Mouse (Mus musculus) granulocyte monocyte progenitor cell, adult 5-6 weeks (primary cell): ENCODE results near the gene Myo5a. TPM values are rescaled to one million over a fixed set of nuclear protein-coding genes. Genes with fewer than 3 reads are reported as not detected.

Experiments
- ATAC-seq: replicated peaks from 2 replicates; pipeline ENCODE4 v1.8.0; 2016; ENCODE audit warnings: mild to moderate bottlenecking, moderate TSS enrichment, inconsistent platforms; ENCODE audit not compliant: poor library complexity, severe bottlenecking
- total RNA-seq, 2 experiments: library from RNA; stranded (forward) in 1 of 2; stranded (reverse) in 1 of 2; fragments of 200-712, 200-1000 nt in 1 of 2; fragments of >200 nt in 1 of 2; fragmentation: Nextera tagmentation in 1 of 2; gene quantifications; 2 replicates each; pipeline ENCODE4 v1.2.3; 2014 to 2017

The Myo5a gene
- total RNA-seq, 2 experiments from 2014 or later: 90.2 to 134 TPM

DNA sequence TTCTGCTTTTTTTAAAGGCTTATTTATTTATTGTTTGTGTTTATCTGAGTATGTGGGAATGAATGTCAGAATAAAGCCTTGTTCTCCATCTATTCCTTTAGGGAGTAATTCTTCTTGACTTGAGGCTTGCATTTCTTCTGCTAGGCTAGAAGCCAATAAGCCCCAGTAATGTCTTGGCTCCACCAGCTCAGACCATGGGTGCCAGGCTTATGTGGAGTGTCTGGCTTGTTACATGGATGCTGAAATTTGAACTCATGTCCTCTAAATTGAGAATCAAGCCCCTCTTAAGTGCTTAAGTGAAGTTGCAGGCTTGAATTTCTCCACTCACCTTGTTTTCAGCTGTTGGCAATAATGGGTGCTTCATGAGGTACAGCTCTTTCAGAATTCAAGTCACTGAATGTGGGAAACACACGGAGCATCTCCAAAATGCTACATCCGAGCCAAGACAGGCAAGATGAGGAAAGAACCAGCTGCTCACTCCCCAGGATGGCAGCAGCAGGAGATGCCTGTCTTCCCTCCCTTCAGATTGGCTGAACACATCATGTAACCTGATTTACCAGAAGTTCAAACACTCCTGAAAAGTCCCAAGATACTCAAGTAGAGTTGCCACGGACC is 116.9 kb downstream of the Myo5a start:
- ATAC-seq: no peak

DNA sequence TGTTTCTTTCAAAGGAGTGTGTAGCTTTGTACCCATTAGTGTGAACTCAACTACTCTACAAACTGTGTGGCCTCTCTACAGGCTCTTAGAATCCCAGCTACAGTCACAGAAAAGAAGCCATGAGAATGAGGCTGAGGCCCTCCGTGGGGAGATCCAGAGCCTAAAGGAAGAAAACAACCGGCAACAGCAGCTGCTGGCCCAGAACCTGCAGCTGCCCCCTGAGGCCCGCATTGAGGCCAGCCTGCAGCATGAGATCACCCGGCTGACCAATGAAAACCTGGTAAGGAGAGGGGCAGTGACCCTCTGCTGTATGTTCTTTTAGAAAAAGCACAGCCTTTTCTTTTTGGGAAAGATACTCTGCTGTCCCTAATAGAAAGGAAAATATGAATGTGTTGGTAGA is 123.0 kb downstream of the Myo5a start:
- no peak for ATAC-seq

DNA sequence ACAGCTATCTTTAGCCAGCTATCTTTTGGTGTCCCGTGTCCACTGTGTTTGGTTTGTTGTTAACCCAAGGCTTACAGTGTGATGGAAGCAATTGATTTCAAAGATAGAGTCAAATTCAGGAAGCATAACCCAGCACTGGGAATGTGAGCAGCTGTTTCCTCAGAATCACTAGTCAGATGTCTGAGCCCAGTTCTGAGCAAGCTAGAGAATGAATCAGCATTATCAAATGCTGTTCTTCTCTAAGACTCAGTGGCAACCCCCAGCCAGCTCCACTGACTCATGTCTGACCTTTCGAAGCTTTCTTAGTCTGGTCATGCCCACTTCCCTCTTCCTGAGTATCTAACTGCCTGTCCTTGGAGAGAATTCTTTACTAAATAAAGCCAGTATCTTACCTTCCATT is 125.5 kb downstream of the Myo5a start:
- peak; percentile 94 for ATAC-seq

DNA sequence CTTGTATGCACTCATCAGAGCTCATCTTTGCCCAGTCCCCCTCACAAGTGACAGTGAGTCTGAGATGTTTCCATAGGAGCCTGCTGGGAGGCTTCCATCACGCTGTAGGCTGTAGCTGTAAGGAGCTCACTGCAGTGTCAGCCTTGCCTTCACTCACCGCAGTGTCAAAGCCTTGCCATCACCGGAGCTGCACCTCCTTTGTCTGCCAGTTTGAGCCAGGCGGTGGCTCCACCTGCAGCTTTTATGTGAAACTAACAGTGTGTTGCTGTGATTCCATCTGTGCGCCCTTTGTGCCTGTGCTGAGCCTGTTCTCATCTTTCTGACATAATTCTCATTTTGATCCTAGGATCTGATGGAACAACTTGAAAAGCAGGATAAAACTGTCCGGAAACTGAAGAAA is 126.5 kb downstream of the Myo5a start:
- no peak for ATAC-seq

DNA sequence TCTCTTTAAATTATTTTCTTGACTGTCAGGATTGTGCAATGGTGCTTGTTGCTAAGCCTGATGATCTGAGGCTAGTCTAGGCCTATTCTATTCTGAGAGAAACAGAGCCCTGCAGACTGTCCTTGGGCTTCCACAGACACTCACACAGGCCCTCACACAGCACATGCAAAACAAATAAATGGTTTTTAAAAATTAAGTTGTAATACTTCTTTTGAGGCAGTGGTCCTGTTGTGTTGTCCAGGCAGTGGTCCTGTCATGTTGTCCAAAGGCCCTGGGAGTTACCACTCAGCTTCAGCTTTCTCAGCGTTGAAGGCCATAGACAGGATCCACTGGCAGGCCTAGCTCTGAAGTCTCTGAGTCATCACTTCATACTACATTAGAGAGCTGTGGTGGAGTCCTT is 130.7 kb downstream of the Myo5a start:
- no peak for ATAC-seq

DNA sequence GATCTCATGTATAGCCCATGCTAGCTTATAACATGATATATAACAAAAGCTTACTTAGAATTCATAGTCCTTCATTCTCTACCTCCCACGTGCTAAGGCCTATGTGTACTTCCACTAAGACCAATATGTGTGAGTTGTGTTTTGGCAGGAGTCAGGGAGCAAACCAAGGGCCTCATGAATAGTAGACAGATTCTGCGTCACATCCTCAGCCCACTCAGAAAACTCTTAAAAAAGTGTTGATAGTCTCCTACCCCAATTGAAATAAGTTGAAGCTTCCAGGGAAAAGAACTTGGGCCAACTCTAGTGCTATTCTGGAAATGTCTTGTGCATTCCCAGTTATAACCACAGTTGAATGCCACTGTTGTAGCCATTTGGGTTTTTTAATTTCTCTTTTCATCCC is 131.2 kb downstream of the Myo5a start:
- ATAC-seq: no peak

DNA sequence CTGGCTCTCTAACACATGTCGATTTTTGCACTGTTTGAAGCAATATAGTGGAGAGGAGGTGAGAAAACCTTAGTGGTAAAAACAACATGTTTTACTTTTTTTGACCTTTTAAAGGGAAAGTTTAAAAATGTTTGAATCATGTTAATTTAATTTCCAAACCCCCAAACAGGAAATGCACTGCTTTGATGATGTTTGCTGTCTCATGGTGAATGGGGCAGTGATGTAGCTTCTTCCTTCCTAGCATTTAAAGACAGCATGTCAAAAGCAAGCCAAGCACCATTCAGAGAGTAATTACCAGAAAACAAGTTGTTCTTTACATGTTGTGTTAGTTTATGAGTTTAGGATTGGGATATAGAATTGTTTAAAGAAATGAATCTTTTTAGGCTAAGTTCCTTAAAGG is 138.4 kb downstream of the Myo5a start:
- no peak for ATAC-seq

DNA sequence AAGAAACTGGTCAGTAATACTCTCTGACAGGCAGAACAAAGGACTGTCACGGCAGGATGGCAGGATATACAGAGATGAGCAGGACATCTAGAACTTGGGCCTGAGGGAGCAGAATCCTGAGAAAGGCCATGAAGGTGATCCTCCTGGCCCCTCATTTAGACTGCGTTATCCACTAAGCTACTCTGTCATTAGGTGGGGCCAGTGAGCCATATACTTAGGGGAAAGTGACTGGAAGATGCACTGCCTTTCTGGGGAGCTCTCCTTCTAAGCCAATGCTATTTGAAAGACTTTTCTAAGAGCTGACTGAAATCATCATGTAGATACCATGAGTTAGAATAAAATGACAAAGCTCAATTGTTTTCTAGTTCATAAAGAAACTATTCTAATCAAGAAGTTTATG is 139.5 kb downstream of the Myo5a start:
- no peak for ATAC-seq

DNA sequence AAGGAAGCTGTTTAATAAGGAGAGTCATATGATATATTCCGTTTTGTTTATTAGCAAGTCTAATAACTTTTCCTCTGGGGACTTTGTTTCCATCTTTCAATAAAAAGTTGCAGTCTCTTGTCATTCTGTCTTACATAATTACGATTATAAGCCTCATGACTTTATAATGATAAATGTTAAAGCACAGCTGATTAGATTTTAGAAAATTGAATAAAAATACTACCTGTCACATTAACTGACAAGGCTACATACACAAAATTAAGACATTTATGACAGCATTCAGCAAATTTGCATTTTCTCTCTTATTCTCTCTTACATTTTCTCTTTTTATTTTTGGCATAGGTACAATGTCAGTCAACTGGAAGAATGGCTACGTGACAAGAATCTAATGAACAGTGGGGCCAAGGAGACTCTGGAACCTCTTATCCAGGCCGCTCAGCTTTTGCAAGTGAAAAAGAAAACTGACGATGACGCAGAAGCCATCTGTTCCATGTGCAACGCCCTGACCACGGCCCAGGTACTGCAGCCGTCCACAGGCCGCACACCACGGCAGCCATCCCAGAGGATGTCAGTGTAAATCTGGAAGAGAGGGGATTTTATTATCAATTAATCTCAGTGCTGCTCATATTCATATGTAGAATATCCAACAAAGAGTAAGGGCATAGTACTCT is 144.1 kb downstream of the Myo5a start:
- no peak for ATAC-seq

DNA sequence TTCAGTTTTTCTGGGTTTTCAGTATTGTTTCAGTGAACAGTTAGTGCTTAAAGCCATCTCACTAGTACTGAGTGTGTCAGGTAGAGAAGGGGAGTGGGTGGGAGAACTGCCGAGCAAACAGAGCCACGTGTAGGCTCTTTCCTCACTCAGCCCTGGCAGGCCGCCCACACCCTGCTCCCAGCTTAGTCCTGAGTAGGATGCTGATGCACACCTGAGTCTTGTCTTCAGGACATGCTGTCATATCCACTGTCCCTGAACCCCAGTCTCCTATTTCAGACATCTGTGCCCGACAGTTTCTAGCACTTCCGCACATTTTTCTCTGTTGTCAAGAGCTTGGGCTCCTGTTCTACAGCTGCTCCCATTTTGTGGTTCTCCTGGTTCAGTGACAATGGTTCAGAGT is 149.1 kb downstream of the Myo5a start:
- no peak for ATAC-seq

DNA sequence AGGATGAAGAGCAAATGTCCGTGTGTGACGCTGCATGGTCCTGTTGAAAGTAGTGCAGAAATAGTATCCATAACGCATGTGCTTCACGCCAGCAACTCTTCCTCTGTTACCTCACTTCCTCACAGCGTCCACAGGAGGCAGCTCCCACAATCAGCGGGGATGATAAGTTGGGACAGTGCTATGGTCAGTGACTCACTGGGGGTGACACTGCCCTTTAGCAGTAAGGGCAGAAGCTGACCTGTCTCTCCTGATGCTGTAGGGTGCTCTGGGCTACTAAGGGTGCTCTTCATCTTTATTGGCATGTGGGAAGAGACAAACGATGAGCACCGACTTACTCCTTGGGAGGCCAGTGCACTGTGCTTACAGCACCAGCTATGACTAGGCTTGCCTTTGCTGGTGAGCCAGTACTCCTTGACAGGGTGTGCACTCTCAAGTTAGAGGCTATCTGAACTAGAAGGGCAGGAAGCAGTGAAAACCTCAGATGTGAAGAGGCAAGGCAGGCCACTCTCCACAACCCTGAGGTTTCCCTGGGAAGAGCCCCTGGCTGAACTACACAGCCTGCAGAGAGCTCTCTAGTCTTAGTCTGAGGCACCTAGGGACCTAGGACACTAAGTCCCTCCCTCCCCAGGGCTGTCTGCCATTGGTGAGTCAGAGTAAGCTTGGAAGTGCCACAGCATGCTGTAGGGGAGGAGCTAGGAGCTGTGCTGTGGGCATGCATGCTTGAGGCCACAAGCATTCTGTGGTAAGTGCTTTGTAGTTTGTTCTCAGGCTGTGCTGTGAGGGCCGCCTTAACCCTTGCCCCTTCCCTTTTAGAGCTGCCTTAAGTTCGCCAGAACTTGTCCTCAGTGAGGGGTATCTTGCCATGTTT is 150.8 kb downstream of the Myo5a start:
- peak; percentile 45 for ATAC-seq

DNA sequence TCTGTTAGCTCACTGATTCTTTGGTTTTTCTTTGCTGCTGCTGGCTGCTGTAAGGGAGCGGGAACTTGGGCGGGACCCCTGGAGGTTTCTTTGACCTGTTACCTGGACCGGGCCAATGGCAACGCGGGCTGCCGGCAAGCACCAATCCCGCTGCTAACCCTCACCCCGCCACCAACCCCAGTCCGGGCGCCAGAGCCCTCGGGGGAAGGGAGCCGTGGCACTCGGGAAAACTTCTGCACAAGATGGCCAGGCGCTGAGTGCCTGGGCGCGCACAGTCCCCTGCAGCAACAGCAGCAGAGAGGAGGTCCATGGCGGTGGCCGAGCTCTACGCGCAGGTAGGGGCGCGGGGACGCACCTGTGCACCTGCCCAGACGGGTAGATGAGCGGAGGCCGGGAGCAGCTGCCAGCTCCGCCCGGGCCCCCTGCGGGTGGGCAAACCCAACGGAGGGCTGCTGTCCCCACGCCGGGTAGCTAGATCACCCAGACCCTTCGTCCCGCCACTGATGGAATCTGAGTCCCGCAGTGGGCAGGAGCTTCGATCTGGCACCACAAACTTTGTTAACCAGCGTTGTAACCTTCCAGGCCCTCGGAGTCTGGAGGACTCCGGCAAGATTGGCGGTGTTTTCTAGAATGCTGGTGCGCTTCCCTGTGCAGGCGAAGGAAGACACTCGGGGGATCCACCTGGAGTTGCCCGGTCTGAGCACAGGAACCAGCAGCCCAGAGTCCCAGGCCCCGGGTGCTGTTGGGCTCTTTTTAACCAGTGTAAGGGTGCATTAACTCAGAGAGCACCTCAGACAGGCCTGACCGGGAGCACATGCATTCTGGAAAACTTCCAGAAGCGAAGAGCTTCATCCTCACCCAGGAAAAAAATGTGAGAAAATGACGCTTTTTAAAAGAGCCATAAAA is 161.3 kb downstream of the Myo5a start, which contains the start of gene Myo5c:
Gene Myo5c, plus strand, starts transcription at position 180 of the 906 bp plus-strand sequence.
- peak; percentile 84 for ATAC-seq

DNA sequence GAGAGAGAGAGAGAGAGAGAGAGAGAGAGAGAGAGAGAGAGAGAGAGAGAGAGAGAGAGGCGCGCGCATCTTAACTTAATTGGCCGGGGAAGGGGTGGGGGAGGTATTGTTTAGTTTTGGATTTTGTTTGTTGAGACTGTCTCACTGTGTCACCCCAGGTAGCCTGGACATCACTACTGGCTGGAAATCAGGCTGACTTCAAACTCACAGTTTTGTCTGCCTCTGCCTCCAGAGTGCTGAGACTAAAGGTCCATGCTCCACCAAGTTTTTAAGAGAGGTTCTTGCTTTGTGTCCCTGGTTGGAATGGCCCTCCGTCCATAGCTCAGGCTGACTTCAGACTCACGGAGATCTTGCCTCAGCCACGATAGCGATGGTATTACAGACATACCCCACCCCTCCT is 162.0 kb downstream of the Myo5a start:
- ATAC-seq: no peak

DNA sequence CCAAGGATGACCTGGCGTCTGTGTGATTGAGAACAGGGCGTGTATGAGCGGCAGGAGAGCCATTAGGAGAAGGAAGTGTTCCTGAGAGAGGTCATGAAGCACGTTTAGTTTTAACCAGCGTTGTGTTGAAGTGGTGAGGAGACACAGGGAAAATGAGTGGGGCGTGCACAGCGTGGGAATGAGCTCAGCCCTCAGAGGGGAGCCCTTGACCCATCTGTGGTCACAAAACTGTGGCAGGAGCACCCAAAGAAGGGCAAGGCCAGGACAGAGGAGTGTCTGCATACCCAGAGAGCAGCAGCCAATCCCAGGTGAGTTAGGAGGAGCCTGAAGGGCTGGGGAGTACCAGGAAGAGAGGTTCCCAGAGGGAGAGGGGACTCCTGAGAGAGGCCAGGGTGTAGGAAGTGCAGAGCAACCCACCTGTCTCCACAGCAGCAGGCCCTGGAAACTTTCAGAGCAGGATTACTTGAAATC is 163.5 kb downstream of the Myo5a start:
- no peak for ATAC-seq

DNA sequence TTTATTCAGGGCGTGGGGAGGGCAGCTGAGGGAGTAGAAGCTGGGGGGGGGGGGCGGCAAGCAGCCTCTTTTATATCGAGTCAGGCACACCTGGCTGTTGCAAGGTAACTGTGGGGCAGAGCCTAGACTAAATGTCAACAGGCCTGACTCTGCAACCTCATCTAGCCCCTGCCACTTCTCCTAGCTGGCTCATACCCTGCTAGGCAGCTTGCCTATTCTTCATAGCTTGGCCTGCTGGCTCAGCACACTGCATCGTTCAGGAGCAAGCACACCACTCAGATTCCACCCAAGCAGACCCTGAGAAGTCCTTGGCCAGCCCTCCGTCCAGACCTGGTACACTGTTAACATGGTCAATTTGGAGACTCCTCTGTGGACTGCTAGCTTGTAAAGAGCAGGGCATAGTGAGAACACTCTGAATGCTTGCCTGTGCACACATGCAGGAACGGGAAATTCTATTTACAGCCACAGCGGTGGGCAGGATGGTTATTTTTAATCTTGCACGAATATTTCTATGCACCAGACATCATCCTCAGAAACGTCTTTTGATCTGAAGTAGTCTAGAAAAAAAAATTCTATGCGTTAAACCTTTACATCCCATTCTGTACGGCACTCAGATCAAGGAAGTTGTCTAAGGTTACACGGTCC is 164.3 kb downstream of the Myo5a start:
- no peak for ATAC-seq

DNA sequence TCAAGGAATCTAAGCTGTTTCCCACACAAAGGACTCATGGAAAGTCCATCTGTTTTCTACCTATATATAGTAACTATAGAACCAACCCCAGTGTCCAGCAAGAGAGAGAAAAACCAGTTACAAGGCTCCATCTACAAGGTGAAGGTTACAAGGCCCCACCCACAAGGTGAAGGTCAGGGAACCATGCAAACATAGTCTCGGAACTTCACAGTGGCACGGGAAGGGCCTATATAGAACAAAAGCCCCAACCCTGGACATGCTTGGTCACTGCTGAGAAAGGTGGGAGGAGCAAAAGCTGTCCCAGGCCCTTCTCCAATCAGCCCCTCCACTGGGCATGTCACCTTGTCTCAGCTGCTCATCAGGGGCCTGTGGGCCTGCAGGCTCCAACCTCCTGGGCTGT is 164.9 kb downstream of the Myo5a start:
- ATAC-seq: no peak

DNA sequence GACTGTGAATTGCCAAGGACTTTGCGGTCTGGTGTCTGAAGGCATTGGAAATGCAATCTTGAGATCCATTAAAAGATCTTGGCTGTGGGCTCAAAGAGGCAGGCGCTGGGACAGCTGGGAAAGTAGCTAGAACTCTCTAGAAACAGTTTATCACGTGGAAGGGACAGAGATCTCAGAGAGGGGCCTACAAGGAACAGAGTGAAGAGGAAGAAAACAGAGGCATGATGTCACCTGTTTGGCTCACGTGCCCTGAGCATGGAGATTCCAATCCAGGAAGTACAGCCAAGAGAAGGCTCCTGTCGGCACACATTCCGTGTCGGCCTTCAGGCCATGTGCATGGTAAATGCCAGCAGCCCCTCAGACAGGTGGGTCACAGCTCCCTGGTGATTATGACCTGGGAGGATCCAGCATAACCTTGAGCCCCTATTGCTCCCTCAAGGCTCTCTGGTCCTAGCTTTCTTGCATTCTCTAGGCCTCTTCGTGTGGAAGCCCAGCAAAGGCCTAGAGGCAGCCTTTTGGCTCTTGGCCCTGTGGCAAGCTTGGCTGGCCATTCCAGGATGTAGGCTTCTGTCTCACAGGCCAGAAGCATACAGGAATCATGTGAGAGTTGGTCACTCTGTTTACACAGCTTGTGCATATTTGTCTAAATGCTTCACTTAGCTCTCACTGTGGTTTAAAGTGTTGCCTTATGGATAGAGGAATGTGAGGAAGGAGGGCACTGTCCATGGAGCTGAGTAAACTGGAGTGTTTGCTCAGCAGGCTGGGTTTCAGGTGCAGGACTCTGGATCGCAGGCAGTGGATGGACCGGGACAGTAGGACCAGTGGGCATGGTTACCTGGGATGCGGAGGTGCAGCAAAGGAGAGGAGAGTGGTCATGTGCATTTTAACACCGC is 165.8 kb downstream of the Myo5a start:
- no peak for ATAC-seq

DNA sequence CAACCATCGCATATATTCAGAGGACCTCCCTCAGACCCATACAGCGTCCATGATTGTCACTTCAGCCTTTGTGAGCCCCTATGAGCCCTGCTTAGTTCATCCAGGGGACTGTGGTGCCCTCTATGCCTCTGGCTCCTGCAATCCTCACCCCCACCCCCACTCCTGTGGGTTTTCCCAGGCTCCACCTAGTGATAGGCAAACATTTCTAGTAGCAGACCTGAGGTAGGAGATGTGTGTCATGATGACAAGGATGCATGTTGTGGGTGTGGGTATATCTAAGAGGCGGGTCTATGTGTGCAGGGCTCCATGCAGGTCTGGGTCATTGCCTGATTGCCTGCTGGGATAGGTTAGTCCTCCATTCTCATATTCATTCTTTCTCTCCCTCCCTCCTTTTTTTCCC is 167.4 kb downstream of the Myo5a start:
- ATAC-seq: no peak

DNA sequence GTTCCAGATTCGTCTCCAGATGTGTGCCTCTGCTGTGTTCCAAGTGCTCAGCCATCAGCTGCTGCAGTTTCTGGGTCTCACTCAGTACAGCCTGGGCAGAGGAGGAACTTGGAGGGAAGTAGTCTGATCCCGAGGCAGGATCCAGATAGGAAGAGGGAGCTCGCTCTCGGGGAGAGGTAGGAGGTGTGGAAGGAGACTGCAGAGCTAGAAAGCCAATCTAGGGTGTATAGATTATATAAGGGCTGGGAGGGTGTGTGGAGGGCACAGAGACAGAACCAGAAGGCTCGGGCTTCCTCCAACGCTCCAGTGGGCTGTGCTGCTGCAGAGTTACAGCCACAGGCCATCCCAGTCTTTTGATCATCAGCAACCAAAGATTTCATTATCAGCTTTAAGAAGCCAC is 172.2 kb downstream of the Myo5a start:
- ATAC-seq: no peak
